Mouse (Mus musculus) heart, embryonic 12.5 days (tissue): Measurements from ENCODE around the gene Pfdn4. TPM values are rescaled to one million over a fixed set of nuclear protein-coding genes. Genes with fewer than 3 reads are reported as not detected.

Experiments used
- ATAC-seq: fragments of 200-750 bp; cut with Nextera tagmentation; 2 replicates; pipeline ENCODE4 v1.8.0; 2017; ENCODE audit warnings: moderate TSS enrichment, moderate library complexity; ENCODE audit not compliant: insufficient number of reproducible peaks, low FRiP score
- H3K27ac ChIP-seq: fragments of 300-500 bp; sonication (generic); 2 replicates; pipeline ENCODE4 v1.5.1; 2016; ENCODE audit warnings: mild to moderate bottlenecking, moderate library complexity; ENCODE audit not compliant: poor library complexity, severe bottlenecking
- H3K27me3 ChIP-seq: fragments of 300-500 bp; sonication (generic); replicated peaks from 2 replicates; pipeline ENCODE4 v1.6.1; 2016; ENCODE audit warnings: mild to moderate bottlenecking, moderate library complexity
- H3K36me3 ChIP-seq: fragments of 300-500 bp; sonication (generic); 2 replicates; pipeline ENCODE4 v1.6.1; 2016; ENCODE audit warnings: mild to moderate bottlenecking, moderate library complexity
- H3K4me1 ChIP-seq: fragments of 300-500 bp; sonication (generic); replicated peaks from 2 replicates; pipeline ENCODE4 v1.6.1; 2016; ENCODE audit warnings: mild to moderate bottlenecking
- H3K4me2 ChIP-seq: fragments of 300-500 bp; sonication (generic); 2 replicates; pipeline ENCODE4 v1.6.1; 2016; ENCODE audit warnings: mild to moderate bottlenecking, moderate library complexity
- H3K4me3 ChIP-seq: fragments of 300-500 bp; sonication (generic); 2 replicates; pipeline ENCODE4 v1.5.1; 2016; ENCODE audit warnings: mild to moderate bottlenecking
- H3K9ac ChIP-seq: fragments of 300-500 bp; sonication (generic); 2 replicates; pipeline ENCODE4 v1.6.1; 2016; ENCODE audit warnings: mild to moderate bottlenecking, moderate library complexity
- H3K9me3 ChIP-seq: fragments of 300-500 bp; sonication (generic); replicated peaks from 2 replicates; pipeline ENCODE4 v1.6.1; 2016; ENCODE audit warnings: mild to moderate bottlenecking, moderate library complexity
- WGBS: fragments of 180-500 bp; shearing (Covaris S2); methylation state at CpG from one replicate; pipeline ENCODE4 v1.1.7; 2016; 5-methylcytosine and 5-hydroxymethylcytosine counted together
- polyA plus RNA-seq: library from polyadenylated mRNA; unstranded; fragments of >200 nt; fragmentation: Nextera tagmentation; extraction: Ambion mirVana; gene quantifications from 2 replicates; pipeline ENCODE4 v1.2.1, GENCODE M21; 2016

Gene Pfdn4
- polyA plus RNA-seq, 1 experiment from 2014 or later: 67.1 TPM

- H3K4me1 ChIP-seq: peaks cover 8% of the 10 kb centered on the region
- WGBS: 36% methylated on average over 5 of the region's 5 CpGs
- no peaks in the 10 kb centered on the region for H3K36me3 ChIP-seq
- ATAC-seq: no peak
- no peak overlapping the region for H3K9ac ChIP-seq
- no peaks in the 10 kb centered on the region for H3K27me3 ChIP-seq
- no peak overlapping the region for H3K4me3 ChIP-seq
- no peak overlapping the region for H3K4me2 ChIP-seq
- no peaks in the 10 kb centered on the region for H3K9me3 ChIP-seq
- no peak overlapping the region for H3K27ac ChIP-seq
Observed at GRCm38 (mm10) chr2:170550240-170550639, 54.0 kb downstream of the Pfdn4 start.

- Histone ChIP-seq H3K9ac (no peak overlapping the region), H3K4me2 (no peak overlapping the region), H3K4me3 (no peak overlapping the region), H3K36me3 (no peaks in the 10 kb centered on the region), H3K27ac (no peak overlapping the region), H3K27me3 (no peaks in the 10 kb centered on the region), H3K4me1 (peaks cover 8% of the 10 kb centered on the region), H3K9me3 (no peaks in the 10 kb centered on the region)
- WGBS: 69% methylated on average over 7 of the region's 7 CpGs
- no peak for ATAC-seq
Observed at GRCm38 (mm10) chr2:170552088-170552487, 55.9 kb downstream of the Pfdn4 start.

GRCm38 (mm10) chr2:170563956-170564855 is 68.0 kb downstream of the Pfdn4 start:
- H3K9ac ChIP-seq: no peak overlapping the region; the same call in 1 of the 2 replicates
- H3K36me3 ChIP-seq: no peaks in the 10 kb centered on the region
- no peaks in the 10 kb centered on the region for H3K4me1 ChIP-seq
- H3K9me3 ChIP-seq: no peaks in the 10 kb centered on the region
- ATAC-seq: no peak
- no peak overlapping the region for H3K27ac ChIP-seq
- H3K4me3 ChIP-seq: no peak overlapping the region
- WGBS: 77% methylated on average over 15 of the region's 15 CpGs
- no peak overlapping the region for H3K4me2 ChIP-seq
- H3K27me3 ChIP-seq: no peaks in the 10 kb centered on the region

- H3K4me2 ChIP-seq: no peak overlapping the region
- no peaks in the 10 kb centered on the region for H3K36me3 ChIP-seq
- H3K9me3 ChIP-seq: no peaks in the 10 kb centered on the region
- no peak overlapping the region for H3K4me3 ChIP-seq
- no peak for ATAC-seq
- no peak overlapping the region for H3K9ac ChIP-seq
- H3K4me1 ChIP-seq: no peaks in the 10 kb centered on the region
- 86% methylated on average over 8 of the region's 8 CpGs for WGBS
- H3K27me3 ChIP-seq: no peaks in the 10 kb centered on the region
- no peak overlapping the region for H3K27ac ChIP-seq
Observed at GRCm38 (mm10) chr2:170564995-170565394, 68.8 kb downstream of the Pfdn4 start.

Other genes with a start within 250 kb of the Pfdn4 start
- 0.74 and 1.1 TPM in 2 replicates for gene Bcas1, start 68.6 kb upstream of the Pfdn4 start, polyA plus RNA-seq
- gene Cyp24a1, start 717 bp downstream of the Pfdn4 start, polyA plus RNA-seq: not detected in 2 replicates
- not detected in 2 replicates for gene 4930470P17Rik, start 105.6 kb downstream of the Pfdn4 start, polyA plus RNA-seq
- gene Dok5, start 235.4 kb downstream of the Pfdn4 start, polyA plus RNA-seq: 6.9 and 7.5 TPM in 2 replicates